Mouse (Mus musculus) layer of hippocampus, adult 11-12 months (tissue): ENCODE results near the gene Med16.
A peak's percentile ranks its signal among the peaks of the same experiment; 100 is the strongest.

Source experiments
- DNase-seq: peaks from one replicate; pipeline ENCODE4 v3.0.0; 2022; ENCODE audit warnings: low spot score

Gene Med16

DNA sequence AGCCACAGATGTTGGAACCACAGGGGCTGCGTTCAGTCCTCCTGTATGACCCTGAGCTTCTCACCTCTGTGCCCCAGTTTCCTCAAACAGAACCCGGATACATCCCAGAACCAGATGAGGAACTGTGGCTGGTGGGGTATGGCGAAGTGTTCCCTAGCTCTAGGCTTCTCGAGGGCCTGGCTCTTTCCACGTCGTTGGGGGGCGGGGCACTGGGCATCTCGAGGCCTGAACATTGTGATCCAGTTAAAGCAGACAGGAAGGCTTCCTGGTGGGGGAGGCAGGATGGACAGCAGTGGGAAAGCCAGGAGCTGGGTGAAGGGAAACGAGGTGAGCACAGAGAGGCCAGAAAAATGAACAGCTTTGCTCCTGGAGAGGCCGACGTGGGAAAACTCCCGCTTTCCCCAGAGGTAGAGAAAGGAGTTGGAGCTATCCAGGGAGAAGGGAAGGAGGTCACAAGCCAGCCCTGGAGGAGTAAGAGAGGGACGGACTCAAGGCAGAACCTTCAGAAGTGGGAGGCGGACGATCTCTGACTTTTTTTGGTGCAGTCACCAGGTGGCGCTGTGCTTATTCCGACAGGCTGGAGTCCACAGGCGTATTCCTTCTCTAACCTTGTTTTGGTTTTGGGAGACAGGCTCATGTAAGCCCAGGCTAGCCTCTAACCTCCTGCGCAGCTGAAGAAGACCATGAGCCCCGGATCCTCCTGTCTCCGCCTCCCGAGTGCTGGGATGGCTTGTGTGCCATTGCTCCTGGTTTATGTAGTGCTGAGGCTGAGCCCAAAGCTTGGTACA is 25.2 kb downstream of the Med16 start:
- peak; percentile 87 for DNase-seq

DNA sequence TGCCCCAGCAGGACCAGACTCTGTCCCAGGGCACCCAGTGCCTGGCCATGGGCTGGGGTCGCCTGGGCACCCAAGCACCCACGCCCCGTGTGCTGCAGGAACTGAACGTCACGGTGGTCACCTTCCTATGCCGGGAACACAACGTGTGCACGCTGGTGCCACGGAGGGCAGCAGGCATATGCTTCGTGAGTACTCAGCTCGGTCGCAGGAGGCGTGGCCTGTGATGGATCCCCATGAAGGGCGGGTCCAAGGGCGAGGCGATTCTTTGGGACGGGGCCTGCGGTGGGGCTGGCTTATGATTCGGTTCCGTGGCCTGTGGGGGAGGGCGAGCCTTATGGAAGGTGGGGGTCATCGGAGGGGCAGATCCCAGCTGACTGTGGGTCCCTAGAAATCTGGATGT is 26.7 kb downstream of the Med16 start:
- DNase-seq: no peak

DNA sequence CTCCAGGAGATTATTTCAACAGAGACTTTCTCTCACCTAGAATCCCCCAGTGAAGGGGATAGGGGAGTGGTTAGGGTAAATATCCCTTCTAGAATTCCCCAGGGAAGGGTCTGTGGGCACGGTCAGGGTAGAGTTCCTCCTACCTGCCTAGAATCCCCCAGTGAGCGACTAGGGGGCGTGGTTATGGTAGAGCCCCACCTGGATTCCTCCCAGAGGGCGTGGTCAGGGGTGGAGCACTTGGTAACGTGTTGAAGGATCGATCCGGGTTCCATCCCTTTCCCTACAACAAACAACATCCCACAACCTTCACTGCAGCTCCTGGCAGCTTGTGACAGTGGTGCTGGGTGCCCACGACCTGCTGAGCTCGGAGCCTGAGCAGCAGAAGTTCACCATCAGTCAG is 28.0 kb downstream of the Med16 start:
- no peak for DNase-seq

DNA sequence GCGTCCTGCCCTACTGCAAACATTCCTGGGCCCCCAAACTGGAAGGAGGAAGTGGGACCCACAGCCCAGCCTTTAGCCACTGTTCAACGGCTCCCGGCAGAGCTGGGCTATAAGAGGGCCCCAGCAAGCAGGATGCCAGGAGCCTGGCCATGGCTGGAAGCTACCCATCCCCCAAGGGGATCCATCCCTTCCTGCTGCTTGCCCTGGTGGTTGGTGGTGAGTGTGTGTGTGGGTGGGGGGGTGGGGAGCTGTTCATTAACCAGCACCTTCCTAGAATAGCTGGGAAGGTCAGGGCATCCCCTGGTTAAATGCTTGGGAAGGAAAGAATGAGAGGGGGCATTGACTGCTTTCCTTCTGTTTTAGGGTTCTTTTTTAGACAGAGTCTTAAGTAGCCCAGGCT is 29.2 kb downstream of the Med16 start:
- DNase-seq: no peak

DNA sequence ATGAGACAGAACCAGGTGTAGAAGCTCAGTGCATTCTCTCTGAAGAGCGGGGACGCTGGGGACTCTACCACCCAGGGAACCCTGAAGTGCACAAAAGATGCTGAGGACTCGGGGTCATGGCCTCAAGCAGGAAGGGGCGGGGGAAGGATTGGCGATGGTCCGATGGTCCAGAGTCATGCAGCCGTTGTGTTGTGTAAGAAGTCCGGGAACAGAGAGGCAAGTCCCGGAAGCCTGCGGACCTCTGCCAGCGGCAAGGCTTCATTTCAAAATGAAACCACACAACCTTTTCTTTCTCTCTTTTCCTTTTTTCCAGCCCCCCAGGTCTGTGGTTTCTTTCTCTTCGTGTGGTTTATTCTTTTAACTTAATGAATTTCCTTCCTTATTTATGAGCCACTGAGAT is 31.0 kb downstream of the Med16 start:
- DNase-seq: no peak

DNA sequence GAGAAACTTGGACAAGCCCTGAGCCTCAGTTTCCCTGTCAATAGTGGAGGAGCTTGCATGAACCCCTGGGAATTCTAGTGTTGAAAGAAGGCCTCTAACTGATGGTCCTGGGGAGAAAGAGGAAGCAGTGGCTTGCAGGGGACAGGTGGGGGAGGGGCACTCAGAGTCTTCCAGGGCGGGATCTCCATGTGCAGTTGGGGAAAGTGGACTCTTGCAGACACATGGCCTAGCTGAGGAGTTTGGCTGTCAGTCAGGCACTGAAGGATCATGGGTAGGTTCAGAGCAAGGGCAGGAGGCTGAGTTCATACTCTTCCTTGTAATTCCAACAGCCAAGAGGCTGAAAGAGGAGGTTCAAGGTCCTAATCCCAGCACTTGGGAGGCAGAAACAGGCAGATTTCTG is 31.5 kb downstream of the Med16 start:
- no peak for DNase-seq

DNA sequence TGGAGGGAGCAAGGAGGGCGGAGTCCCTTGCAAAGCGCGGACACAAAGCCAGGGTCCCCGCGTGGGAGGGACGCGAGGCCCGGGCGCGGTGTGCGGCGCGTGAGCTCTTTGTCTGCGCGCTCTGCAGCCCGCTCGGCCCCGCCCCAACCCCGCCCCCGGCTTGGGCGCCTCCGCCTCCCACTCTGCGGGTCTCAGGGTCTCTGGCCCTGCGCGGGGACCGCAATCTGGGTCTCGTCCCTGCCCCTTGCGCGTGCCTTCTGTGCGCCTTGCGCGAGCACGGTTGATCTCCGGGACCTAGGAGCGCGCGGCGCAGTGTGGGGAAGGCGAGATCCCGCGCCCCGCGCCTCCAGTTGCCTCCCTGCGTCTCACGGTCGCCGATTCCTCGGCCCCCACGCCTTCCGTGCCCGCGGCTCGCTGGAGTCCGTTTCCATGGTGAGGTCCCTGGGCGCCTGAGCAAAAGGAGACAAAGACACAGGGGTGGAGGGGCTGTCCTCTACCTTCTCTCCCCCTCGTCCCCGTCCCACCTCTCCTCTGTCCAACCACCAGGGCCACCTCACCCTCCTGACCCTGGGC is 34.3 kb downstream of the Med16 start, which contains the start of the genes Prtn3 and Plppr3:
Gene Prtn3 (plus strand): TSS at position 187 of the 573 bp plus-strand sequence.
Gene Plppr3 (minus strand): TSS at position 345 of the 573 bp plus-strand sequence.
- DNase-seq: no peak

DNA sequence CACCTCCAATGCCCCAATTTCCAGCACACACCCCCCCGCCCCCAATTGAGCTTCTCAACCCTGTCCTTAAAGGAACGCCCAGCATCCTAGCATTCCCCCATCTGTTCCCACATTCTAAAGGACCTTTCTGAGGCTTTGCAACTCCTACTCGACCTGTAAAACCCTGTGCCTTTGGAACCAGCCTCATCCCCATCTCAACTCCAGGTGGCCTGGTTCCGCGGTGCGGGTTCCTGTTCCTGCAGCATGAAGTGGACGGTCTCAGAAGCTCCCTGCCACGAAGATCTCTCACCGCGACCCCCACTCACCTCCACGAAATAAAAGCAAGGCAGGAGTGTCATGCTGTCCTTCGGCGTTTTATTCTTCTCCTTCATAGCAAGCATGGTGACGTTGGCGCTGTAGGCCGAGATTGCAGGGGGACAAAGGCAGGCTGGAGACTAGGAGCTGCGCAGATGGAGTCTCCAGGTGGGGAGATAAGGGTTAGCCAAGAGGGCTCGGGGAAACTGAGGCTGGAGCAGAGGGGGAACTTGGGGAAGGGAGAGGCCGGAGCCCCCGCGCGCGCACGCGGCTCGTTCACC is 34.9 kb downstream of the Med16 start:
- DNase-seq: no peak

DNA sequence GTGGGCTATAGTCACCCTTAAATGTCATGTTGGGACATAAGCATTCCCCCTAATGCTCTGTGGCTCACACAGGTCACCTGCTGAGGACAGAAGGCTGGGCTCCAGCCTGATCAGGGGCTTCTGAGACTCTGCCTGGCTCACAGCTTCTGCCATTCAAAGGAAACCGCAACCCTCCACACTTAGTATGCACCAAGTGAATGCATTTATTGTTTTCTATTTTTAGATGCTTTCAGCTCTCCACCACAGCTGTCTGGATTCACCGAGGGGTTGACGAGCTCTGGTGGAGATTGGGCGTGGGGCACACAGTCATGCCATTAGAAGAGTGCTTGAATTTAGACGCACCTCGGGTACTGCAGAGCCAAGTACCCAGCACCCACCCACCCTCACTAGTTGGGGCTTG is 35.4 kb downstream of the Med16 start:
- no peak for DNase-seq

DNA sequence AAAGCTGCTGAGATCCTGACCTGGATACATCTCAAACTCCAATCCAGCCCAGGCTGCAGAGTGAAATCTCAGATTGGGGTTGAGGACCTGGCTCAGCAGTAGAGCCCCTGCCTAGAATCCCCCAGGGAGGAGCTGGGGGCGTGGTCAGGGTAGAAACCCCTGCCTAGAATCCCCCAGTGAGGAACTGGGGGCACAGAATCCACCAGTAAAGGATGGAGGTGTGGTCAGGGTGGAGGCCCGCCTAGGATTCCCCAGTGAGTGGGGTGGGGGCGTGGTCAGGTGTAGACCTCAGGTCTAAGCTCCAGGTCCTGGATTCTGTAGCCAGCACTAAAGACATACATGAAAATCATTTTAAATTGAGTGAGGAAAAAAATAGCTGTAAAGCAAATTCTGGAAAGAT is 35.9 kb downstream of the Med16 start:
- no peak for DNase-seq

DNA sequence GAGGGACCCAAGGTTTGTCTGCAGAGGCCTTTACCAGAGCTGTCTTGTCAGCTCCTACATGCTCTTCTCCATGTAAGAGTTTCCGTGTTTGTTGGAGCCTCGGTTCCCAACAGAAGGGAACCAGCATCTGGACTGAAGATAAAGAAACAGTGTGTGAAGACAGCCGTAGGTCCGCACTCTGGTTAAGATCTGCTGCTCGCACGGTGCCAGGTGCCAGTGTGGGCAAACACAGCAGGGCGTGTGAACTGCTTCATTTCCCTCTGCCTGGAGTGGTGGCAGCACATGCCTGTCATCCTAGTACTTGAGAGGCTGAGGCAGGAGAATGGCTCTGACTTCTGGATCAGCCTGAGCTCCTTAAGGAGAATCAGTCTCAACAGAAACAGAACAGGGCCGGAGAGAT is 36.9 kb downstream of the Med16 start:
- DNase-seq: no peak

DNA sequence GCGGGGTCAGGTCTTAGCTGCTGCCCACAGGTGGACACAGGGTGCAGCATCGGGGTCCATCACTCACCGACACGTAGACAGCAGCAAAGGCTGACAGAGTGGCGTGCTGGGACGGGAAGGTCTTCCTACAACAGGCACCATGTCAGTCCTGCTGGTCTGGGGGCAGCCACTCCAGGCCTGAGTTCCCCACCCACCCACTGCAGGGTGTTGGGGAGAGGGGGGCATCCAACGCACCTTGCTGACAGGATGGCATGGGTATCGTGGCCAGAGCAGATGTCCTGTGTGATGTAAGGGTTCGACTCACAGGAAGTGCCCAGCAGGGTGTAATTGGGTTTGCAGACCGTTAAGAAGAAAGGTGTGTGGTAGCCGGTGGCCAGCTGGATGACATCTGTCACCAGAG is 42.1 kb downstream of the Med16 start:
- DNase-seq: no peak

DNA sequence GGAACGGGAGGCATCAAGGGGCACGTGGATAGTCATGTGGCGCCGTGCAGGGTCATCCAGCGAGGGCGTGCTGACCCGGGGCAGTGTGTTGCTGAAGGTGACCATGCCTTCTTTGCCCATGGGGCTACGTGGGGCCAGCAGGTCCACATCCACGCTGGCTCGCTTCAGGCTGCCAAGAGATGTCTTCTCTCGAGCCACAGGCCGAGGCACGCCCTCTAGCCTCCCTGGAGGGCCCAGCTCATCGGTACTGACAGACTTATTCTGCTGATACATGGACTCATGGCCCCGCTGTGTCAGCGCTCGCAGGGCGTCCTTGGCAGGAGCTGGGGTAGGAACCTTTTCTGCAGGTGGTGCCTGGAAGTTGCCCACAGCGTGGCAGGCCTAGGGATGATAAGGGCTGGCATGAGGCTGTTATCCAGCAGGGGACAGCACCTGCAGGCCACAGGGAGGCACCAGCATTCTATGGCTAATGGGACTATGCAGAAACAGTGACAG is 42.9 kb downstream of the Med16 start:
- no peak for DNase-seq

DNA sequence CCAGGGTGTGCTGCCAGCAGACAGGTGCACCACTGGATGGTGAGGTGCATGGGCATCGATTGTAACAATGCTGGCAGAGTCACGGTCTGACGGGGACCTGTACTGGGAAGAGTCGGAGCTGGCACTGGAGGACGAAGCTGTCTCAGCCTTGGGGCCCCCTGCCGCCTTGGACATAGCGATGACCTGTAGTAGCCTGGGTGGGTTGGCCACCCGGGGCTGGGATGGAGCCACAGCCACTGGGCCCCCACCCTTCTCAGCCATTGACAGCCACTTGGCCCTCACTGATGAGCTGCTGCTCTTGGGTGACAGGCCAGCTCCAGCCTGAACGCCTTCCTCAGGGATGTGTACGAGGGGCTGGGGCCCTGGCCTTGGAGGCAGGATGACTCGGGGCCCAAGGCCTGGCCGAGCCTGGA is 43.5 kb downstream of the Med16 start:
- DNase-seq: no peak

DNA sequence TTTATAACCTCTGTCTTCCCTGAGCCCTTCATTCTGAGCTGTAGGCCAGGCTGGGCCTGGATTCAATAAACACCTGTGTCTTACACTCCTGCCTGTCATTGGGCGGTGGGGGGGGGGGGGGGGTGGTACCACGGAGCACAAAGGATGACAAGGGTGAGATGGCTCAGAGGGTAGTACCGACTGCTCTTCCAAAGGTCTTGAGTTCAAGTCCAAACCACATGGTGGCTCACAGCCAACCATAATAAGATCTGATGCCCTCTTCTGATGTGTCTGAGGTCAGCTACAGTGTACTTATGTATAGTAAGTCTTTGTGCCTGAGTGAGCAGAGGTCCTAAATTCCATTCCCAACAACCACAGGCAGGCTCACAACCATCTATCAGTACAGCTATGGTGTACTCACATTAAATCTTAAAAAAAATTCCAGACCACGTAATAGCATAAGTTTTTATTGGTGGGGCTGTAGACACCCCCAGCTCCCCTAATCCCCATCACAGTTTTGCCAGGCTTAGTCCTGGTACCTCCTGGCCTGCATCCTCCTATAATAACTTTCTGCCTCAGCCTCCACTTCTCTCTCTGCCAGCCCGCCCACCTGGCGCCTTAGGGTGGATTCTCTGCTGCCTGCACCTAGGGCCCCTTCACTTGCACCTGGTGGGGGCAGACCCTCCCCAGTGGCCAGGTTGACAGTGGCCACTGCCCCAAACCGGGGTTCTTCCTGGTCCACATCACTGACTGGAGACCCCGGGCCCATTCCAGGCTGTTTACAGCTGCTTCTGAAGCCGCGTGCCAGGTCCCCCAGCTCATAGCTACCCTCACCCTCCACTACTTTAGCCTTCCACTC is 44.2 kb downstream of the Med16 start:
- no peak for DNase-seq

DNA sequence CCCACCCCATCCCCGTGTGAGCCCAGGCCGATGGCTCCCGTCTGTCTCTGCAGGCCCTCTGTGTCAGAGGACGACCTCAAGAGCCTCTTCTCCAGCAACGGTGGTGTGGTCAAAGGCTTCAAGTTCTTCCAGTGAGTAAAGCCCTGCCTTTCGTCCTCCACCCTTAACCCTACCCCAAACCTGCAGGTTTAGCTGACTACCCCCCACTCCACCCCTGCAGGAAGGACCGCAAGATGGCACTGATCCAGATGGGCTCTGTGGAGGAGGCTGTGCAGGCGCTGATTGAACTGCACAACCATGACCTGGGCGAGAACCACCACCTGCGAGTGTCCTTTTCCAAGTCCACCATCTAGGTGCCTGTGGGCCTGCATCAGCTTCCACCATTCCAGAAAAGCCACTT is 45.8 kb downstream of the Med16 start:
- no peak for DNase-seq

DNA sequence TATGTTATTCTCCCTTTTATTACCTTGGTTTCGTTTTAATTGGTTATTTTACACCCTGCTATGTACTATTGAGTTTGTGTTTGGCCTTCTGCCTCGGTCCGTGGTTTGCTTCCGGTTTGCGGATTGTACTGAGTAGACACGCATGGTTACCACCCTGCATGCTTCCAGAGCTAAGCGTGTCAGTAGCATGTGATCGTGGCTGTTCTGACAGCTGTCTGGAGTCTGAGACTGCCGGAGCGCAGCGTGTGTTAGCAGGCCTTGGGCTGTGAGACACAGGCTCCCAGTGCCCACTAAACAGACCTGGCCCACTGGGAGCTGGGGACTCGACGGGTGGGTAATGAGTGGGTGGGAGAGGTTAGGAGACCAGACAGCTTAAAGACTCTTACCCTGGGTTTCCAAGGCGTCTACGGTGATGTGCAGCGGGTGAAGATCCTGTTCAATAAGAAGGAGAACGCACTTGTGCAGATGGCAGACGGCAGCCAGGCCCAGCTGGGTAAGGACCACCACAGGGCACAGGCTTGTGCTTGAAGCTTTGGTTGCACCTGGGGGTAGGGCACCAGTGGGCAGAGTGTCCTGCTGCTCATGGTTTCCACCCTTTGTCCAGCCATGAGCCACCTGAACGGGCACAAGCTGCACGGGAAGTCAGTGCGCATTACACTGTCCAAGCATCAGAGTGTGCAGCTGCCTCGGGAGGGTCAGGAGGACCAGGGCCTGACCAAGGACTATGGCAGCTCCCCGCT is 46.5 kb downstream of the Med16 start:
- no peak for DNase-seq

DNA sequence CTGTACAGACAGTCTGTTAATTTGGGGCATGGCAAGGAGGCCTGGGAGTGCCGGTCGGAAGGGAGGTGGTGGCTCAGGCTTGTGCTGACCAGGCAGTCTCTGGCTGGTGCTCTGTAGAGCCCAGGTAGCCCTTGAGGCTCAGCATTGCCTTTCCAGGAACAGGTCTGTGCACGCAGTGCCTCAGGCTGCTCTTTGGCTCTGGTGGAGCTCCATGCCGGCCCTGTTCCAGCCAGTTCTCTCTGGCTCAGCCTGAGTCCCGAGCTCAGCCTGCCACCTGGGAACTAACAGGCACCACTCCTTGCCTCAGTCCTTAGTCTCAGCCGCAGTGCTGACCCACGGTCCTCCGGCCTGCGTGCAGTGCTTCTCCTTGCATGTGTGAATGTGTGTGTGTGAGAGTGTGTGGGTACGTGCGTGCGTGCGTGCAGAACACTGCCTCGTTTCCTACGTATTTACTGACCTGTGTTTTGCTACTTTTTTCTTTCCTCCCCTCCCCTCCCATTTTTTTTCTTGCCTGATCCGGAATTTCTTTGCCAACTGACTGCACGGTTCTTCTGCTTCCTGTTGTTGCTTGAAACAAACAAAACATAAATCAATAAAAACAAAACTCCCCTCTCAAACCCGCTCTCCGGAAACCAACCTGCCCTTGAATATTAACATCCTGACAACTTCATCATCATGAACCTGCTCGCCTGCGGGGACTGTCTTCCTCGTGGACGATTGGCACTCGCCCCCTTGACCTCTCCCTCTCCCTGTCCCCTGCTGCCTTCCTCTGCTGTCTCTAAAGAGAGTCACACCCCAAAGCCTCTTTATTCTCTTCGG is 47.3 kb downstream of the Med16 start:
- DNase-seq: no peak

DNA sequence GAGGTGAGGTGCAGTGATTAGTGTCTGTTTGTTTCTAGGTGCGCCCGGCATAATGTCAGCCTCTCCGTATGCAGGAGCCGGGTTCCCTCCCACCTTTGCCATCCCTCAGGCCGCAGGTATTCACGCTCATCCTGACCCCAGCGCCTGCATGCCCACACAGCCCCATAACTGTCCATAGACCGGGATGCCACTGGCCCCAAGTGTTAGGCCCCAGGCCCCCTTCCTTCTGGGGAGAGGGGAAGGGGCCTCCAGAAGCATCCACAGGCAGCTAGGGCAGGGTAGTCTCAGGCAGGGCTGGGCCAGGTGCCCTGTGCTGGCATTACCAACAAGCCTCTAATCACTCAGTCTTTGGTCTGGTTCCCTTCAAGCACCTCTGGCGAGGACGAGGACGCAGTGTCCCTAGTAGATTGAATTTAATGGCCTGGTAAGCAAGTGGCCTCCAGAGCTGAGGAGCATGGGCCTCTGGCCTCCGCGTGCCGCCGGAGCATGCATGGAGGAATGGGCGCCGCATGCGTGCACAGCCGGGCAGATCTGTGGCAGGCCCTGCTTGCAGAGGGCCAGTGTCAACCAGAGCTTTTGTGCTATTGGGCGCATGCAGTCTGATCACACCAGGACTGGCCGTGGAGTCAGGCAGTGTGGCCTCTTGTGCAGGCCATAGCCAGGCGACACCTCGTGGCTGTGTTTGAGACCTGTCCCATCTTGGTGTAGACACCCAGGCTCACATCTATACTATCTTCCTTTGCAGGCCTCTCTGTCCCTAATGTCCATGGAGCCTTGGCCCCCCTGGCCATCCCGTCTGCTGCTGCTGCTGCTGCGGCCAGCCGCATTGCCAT is 48.4 kb downstream of the Med16 start:
- DNase-seq: no peak

DNA sequence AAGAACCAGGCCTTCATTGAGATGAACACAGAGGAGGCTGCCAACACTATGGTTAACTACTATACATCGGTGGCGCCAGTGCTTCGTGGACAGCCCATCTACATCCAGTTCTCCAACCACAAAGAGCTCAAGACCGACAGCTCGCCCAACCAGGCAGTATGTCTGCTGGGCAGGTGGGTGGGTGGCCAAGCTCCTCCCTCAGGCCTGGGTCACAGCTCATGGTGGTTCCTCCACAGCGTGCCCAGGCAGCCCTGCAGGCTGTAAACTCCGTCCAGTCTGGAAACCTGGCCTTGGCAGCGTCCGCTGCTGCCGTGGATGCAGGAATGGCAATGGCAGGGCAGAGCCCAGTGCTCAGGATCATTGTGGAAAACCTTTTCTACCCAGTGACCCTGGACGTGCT is 49.6 kb downstream of the Med16 start:
- no peak for DNase-seq
